Mouse (Mus musculus) liver, embryonic 12.5 days (tissue): ENCODE data around the gene Pcbd2. TPM values are rescaled to one million over a fixed set of nuclear protein-coding genes. Genes with fewer than 3 reads are reported as not detected.

Source experiments
- ATAC-seq: fragments of 200-750 bp; cut with Nextera tagmentation; 2 replicates; pipeline ENCODE4 v1.8.0; 2017; ENCODE audit warnings: moderate number of reproducible peaks, mild to moderate bottlenecking, moderate library complexity
- H3K27ac ChIP-seq: fragments of 300-500 bp; sonication (generic); 2 replicates; pipeline ENCODE4 v1.5.1; 2016; ENCODE audit warnings: mild to moderate bottlenecking
- H3K27me3 ChIP-seq: fragments of 300-500 bp; sonication (generic); replicated peaks from 2 replicates; pipeline ENCODE4 v1.6.1; 2016; ENCODE audit warnings: mild to moderate bottlenecking, moderate library complexity
- H3K36me3 ChIP-seq: fragments of 300-500 bp; sonication (generic); 2 replicates; pipeline ENCODE4 v1.6.1; 2016; ENCODE audit warnings: mild to moderate bottlenecking, moderate library complexity
- H3K4me1 ChIP-seq: fragments of 300-500 bp; sonication (generic); 2 replicates; pipeline ENCODE4 v1.6.1; 2016
- H3K4me2 ChIP-seq: fragments of 300-500 bp; sonication (generic); 2 replicates; pipeline ENCODE4 v1.6.1; 2016; ENCODE audit warnings: mild to moderate bottlenecking, moderate library complexity
- H3K4me3 ChIP-seq: fragments of 300-500 bp; sonication (generic); 2 replicates; pipeline ENCODE4 v1.5.1; 2016; ENCODE audit warnings: mild to moderate bottlenecking, moderate library complexity
- H3K9ac ChIP-seq: fragments of 300-500 bp; sonication (generic); 2 replicates; pipeline ENCODE4 v1.6.1; 2016; ENCODE audit warnings: mild to moderate bottlenecking, moderate library complexity
- H3K9me3 ChIP-seq: fragments of 300-500 bp; sonication (generic); replicated peaks from 2 replicates; pipeline ENCODE4 v1.6.1; 2016; ENCODE audit warnings: mild to moderate bottlenecking, moderate library complexity
- WGBS: fragments of 180-500 bp; shearing (Covaris S2); methylation state at CpG from one replicate; pipeline ENCODE4 v1.1.7; 2016; ENCODE audit not compliant: insufficient replicate concordance; 5-methylcytosine and 5-hydroxymethylcytosine counted together
- polyA plus RNA-seq: library from polyadenylated mRNA; unstranded; fragments of >200 nt; fragmentation: Nextera tagmentation; extraction: Ambion mirVana; gene quantifications from 2 replicates; pipeline ENCODE4 v1.2.1, GENCODE M21; 2016

The Pcbd2 gene
- polyA plus RNA-seq, 1 experiment from 2014 or later, result 45.8 TPM

GRCm38 (mm10) chr13:55809707-55810106 is 82.5 kb downstream of the Pcbd2 start:
- Histone ChIP-seq H3K27me3 (peaks cover 8% of the 10 kb centered on the region), H3K4me2 (no peak overlapping the region), H3K4me3 (no peak overlapping the region), H3K9ac (no peak overlapping the region), H3K4me1 (no peaks in the 10 kb centered on the region), H3K36me3 (no peaks in the 10 kb centered on the region), H3K9me3 (no peaks in the 10 kb centered on the region), H3K27ac (no peak overlapping the region)
- ATAC-seq, result no peak
- 78% methylated on average over 10 of the region's 10 CpGs for WGBS

GRCm38 (mm10) chr13:55810947-55811346 is 83.8 kb downstream of the Pcbd2 start:
- no peak for ATAC-seq
- H3K4me2 ChIP-seq, result no peak overlapping the region
- no peaks in the 10 kb centered on the region for H3K9me3 ChIP-seq
- H3K4me1 ChIP-seq, result no peaks in the 10 kb centered on the region
- peaks cover 10% of the 10 kb centered on the region for H3K27me3 ChIP-seq
- H3K36me3 ChIP-seq, result no peaks in the 10 kb centered on the region
- H3K9ac ChIP-seq, result no peak overlapping the region
- no peak overlapping the region for H3K4me3 ChIP-seq
- H3K27ac ChIP-seq, result no peak overlapping the region
- WGBS, result 47% methylated on average over 5 of the region's 5 CpGs

- H3K4me2 ChIP-seq, result no peak overlapping the region
- H3K9me3 ChIP-seq, result no peaks in the 10 kb centered on the region
- H3K4me3 ChIP-seq, result no peak overlapping the region
- H3K4me1 ChIP-seq, result no peaks in the 10 kb centered on the region
- no peak overlapping the region for H3K27ac ChIP-seq
- 62% methylated on average over 5 of the region's 5 CpGs for WGBS
- H3K27me3 ChIP-seq, result peaks cover 22% of the 10 kb centered on the region
- ATAC-seq, result no peak
- H3K36me3 ChIP-seq, result no peaks in the 10 kb centered on the region
- no peak overlapping the region for H3K9ac ChIP-seq
Measured at GRCm38 (mm10) chr13:55813490-55814016, 86.4 kb downstream of the Pcbd2 start.

GRCm38 (mm10) chr13:55814834-55815233 is 87.7 kb downstream of the Pcbd2 start:
- no peaks in the 10 kb centered on the region for H3K36me3 ChIP-seq
- no peak overlapping the region for H3K27ac ChIP-seq
- WGBS, result 69% methylated on average over 6 of the region's 6 CpGs
- no peaks in the 10 kb centered on the region for H3K9me3 ChIP-seq
- no peak overlapping the region for H3K9ac ChIP-seq
- H3K4me1 ChIP-seq, result no peaks in the 10 kb centered on the region
- H3K27me3 ChIP-seq, result peaks cover 19% of the 10 kb centered on the region; the same call in 1 of the 2 replicates
- no peak overlapping the region for H3K4me3 ChIP-seq
- no peak for ATAC-seq
- H3K4me2 ChIP-seq, result no peak overlapping the region

- no peak overlapping the region for H3K9ac ChIP-seq
- H3K4me2 ChIP-seq, result no peak overlapping the region
- no peaks in the 10 kb centered on the region for H3K4me1 ChIP-seq
- no peaks in the 10 kb centered on the region for H3K36me3 ChIP-seq
- no peak for ATAC-seq
- no peaks in the 10 kb centered on the region for H3K9me3 ChIP-seq
- no peak overlapping the region for H3K4me3 ChIP-seq
- H3K27me3 ChIP-seq, result peaks cover 73% of the 10 kb centered on the region
- no peak overlapping the region for H3K27ac ChIP-seq
- WGBS, result 42% methylated on average over 5 of the region's 5 CpGs
Measured at GRCm38 (mm10) chr13:55822499-55822898, 95.3 kb downstream of the Pcbd2 start.

- 11% methylated on average over 10 of the region's 10 CpGs for WGBS
- H3K27me3 ChIP-seq, result peaks cover 92% of the 10 kb centered on the region
- no peaks in the 10 kb centered on the region for H3K36me3 ChIP-seq
- H3K9me3 ChIP-seq, result no peaks in the 10 kb centered on the region
- no peak overlapping the region for H3K9ac ChIP-seq
- H3K27ac ChIP-seq, result no peak overlapping the region
- H3K4me2 ChIP-seq, result no peak overlapping the region
- H3K4me3 ChIP-seq, result no peak overlapping the region
- H3K4me1 ChIP-seq, result no peaks in the 10 kb centered on the region
- ATAC-seq, result no peak
Measured at GRCm38 (mm10) chr13:55824151-55824945, 97.2 kb downstream of the Pcbd2 start.

- Histone ChIP-seq H3K36me3 (no peaks in the 10 kb centered on the region), H3K4me2 (no peak overlapping the region), H3K27ac (no peak overlapping the region), H3K4me3 (no peak overlapping the region), H3K27me3 (peaks cover 95% of the 10 kb centered on the region), H3K9ac (no peak overlapping the region), H3K9me3 (no peaks in the 10 kb centered on the region), H3K4me1 (no peaks in the 10 kb centered on the region)
- no peak for ATAC-seq
- WGBS, result 2% methylated on average over 32 of the region's 32 CpGs
Measured at GRCm38 (mm10) chr13:55825245-55825681, 98.1 kb downstream of the Pcbd2 start.

GRCm38 (mm10) chr13:55826008-55826671 is 99.0 kb downstream of the Pcbd2 start:
- Histone ChIP-seq H3K4me2 (no peak overlapping the region), H3K27me3 (peaks cover 95% of the 10 kb centered on the region), H3K9me3 (no peaks in the 10 kb centered on the region), H3K4me3 (no peak overlapping the region), H3K36me3 (no peaks in the 10 kb centered on the region), H3K4me1 (peaks cover 6% of the 10 kb centered on the region; the same call in 1 of the 2 replicates), H3K9ac (no peak overlapping the region), H3K27ac (no peak overlapping the region)
- ATAC-seq, result no peak
- 3% methylated on average over 56 of the region's 56 CpGs for WGBS

Other genes starting within 250 kb of the Pcbd2 start
- 24.2 and 27.0 TPM in 2 replicates for gene Dbn1, start 239.3 kb upstream of the Pcbd2 start, polyA plus RNA-seq
- 44.3 and 45.2 TPM in 2 replicates for gene Pdlim7, start 213.7 kb upstream of the Pcbd2 start, polyA plus RNA-seq
- gene Dok3, start 198.1 kb upstream of the Pcbd2 start, polyA plus RNA-seq, result 3.4 and 4.4 TPM in 2 replicates
- 40.2 and 42.0 TPM in 2 replicates for gene Ddx41, start 190.7 kb upstream of the Pcbd2 start, polyA plus RNA-seq
- 15.9 and 17.5 TPM in 2 replicates for gene Fam193b, start 156.2 kb upstream of the Pcbd2 start, polyA plus RNA-seq
- 73.8 and 75.8 TPM in 2 replicates for gene Tmed9, start 153.6 kb upstream of the Pcbd2 start, polyA plus RNA-seq
- gene B4galt7, start 127.5 kb upstream of the Pcbd2 start, polyA plus RNA-seq, result 10.6 and 11.3 TPM in 2 replicates
- gene Caml, start 104.4 kb upstream of the Pcbd2 start, polyA plus RNA-seq, result 19.1 and 20.9 TPM in 2 replicates
- gene Ddx46, start 92.3 kb upstream of the Pcbd2 start, polyA plus RNA-seq, result 28.2 and 30.2 TPM in 2 replicates
- gene B230219D22Rik, start 34.2 kb upstream of the Pcbd2 start, polyA plus RNA-seq, result 22.8 and 23.2 TPM in 2 replicates
- gene Txndc15, start 12.7 kb upstream of the Pcbd2 start, polyA plus RNA-seq, result 32.0 and 33.5 TPM in 2 replicates
- gene Catsper3, start 57.2 kb downstream of the Pcbd2 start, polyA plus RNA-seq, result 0.13 TPM in 1 of 2 replicates, not detected in the other
- gene Pitx1, start 108.8 kb downstream of the Pcbd2 start, polyA plus RNA-seq, result 0.69 and 0.88 TPM in 2 replicates